Mouse (Mus musculus): ENCODE data around the gene Plppr3.

- TF ChIP-seq CTCF (IDR thresholded peaks at IDR 0.05; ENCODE audit: low read depth) (no peak), EP300 (IDR thresholded peaks at IDR 0.05; ENCODE audit: low read depth) (no peak)
Measured at GRCm38 (mm10) chr10:79881981-79882380, 7.5 kb upstream of the Plppr3 start.

Data from heart, postnatal 0 days (tissue).